Mouse (Mus musculus): ENCODE results near the gene Lrrc29.

The Lrrc29 gene

GRCm38 (mm10) chr8:105343791-105344574 is 17.9 kb upstream of the Lrrc29 start:
- no peak for DNase-seq

GRCm38 (mm10) chr8:105342768-105343167 is 16.7 kb upstream of the Lrrc29 start:
- DNase-seq, result no peak

- DNase-seq, result no peak
Observed at GRCm38 (mm10) chr8:105341399-105341798, 15.3 kb upstream of the Lrrc29 start.

- no peak for DNase-seq
Observed at GRCm38 (mm10) chr8:105339886-105340635, 14.0 kb upstream of the Lrrc29 start.

- DNase-seq, result no peak
Observed at GRCm38 (mm10) chr8:105338992-105339391, 12.9 kb upstream of the Lrrc29 start.

- no peak for DNase-seq
Observed at GRCm38 (mm10) chr8:105336373-105337130, 10.5 kb upstream of the Lrrc29 start.

GRCm38 (mm10) chr8:105332523-105332922 is 6.4 kb upstream of the Lrrc29 start:
- no peak for DNase-seq

- DNase-seq, result no peak
Observed at GRCm38 (mm10) chr8:105331931-105332330, 5.9 kb upstream of the Lrrc29 start.

- DNase-seq, result no peak
Observed at GRCm38 (mm10) chr8:105331469-105331868, 5.4 kb upstream of the Lrrc29 start.

GRCm38 (mm10) chr8:105330325-105330724 is 4.2 kb upstream of the Lrrc29 start:
- DNase-seq, result no peak

GRCm38 (mm10) chr8:105326968-105327367 is 890 bp upstream of the Lrrc29 start:
- no peak for DNase-seq

- no peak for DNase-seq
Observed at GRCm38 (mm10) chr8:105325641-105326093, 411 bp downstream of the Lrrc29 start.

GRCm38 (mm10) chr8:105323183-105323582 is 2.9 kb downstream of the Lrrc29 start:
- DNase-seq, result no peak

GRCm38 (mm10) chr8:105318662-105319190 is 7.4 kb downstream of the Lrrc29 start:
- DNase-seq, result no peak

- DNase-seq, result no peak
Observed at GRCm38 (mm10) chr8:105317941-105318340, 8.1 kb downstream of the Lrrc29 start.

- DNase-seq, result peak; percentile 61 to 64
Observed at GRCm38 (mm10) chr8:105315073-105315769, 10.9 kb downstream of the Lrrc29 start.

GRCm38 (mm10) chr8:105313622-105314402 is 12.3 kb downstream of the Lrrc29 start:
- no peak for DNase-seq

- peak in 1 of 2 experiments; percentile 55 for DNase-seq
Observed at GRCm38 (mm10) chr8:105312891-105313481, 13.1 kb downstream of the Lrrc29 start.

- no peak for DNase-seq
Observed at GRCm38 (mm10) chr8:105311718-105312117, 14.4 kb downstream of the Lrrc29 start.

GRCm38 (mm10) chr8:105310118-105310517 is 16.0 kb downstream of the Lrrc29 start:
- DNase-seq, result peak in 1 of 2 experiments; percentile 46

Measured in cerebellum, adult 18-20 months (tissue).